Mouse (Mus musculus) C2C12 (cell line): ENCODE data around the gene Gm3286. TPM values are rescaled to one million over a fixed set of nuclear protein-coding genes. Genes with fewer than 3 reads are reported as not detected.
"Not testable (repeated sequence)": the region's sequence is repeated elsewhere in the genome, so short reads cannot be mapped to it uniquely, and the experiment has no call there.

Source experiments
- H3K27me3 ChIP-seq: one replicate; pipeline ENCODE4 v1.6.1; 2011; ENCODE audit not compliant: control insufficient read depth, insufficient read depth, insufficient read length
- H3K36me3 ChIP-seq: one replicate; pipeline ENCODE4 v1.6.1; 2011; ENCODE audit not compliant: control insufficient read depth, insufficient read depth
- H3K4me3 ChIP-seq: one replicate; pipeline ENCODE4 v1.5.1; 2011; ENCODE audit warnings: mild to moderate bottlenecking, control low read depth; ENCODE audit not compliant: poor library complexity, insufficient read depth, severe bottlenecking
- H3K79me2 ChIP-seq: one replicate; pipeline ENCODE4 v1.6.1; 2011; ENCODE audit not compliant: control insufficient read depth, insufficient read depth
- H3K79me3 ChIP-seq: one replicate; pipeline ENCODE4 v1.6.1; 2011; ENCODE audit warnings: low read depth, control low read depth
- H3ac ChIP-seq: one replicate; pipeline ENCODE3; 2011; ENCODE audit warnings: low read depth; ENCODE audit not compliant: control insufficient read depth, insufficient read length
- long read RNA-seq, 2 experiments: library from polyadenylated mRNA; unstranded; transcript quantifications; one replicate each; pipeline ENCODE4 v2.0.0; 2019 to 2020
- polyA plus RNA-seq: library from polyadenylated mRNA; unstranded; fragments of >200 nt; fragmentation: generic; extraction: Trizol; gene quantifications from one replicate; pipeline ENCODE4 v1.2.1, GENCODE M21; 2012; ENCODE audit warnings: missing spikeins

The Gm3286 gene
- not detected for polyA plus RNA-seq
- long read RNA-seq, experiment 1 = 0 reads
- long read RNA-seq, experiment 2 = 0 reads

- not testable (repeated sequence) for H3K4me3 ChIP-seq, H3K36me3 ChIP-seq
Measured at GRCm38 (mm10) chr5:95510458-95510857, at the start of gene Gm3286. TSS of gene Gm3286 (plus strand) at chr5:95510758.

More at GRCm38 (mm10) chr5:95510458-95510857, at the start of gene Gm3286:
- not testable (repeated sequence) for H3ac ChIP-seq, H3K79me3 ChIP-seq, H3K27me3 ChIP-seq, H3K79me2 ChIP-seq

Other genes starting within 250 kb of the Gm3286 start
- gene Gm10424, start 238.0 kb upstream of the Gm3286 start, polyA plus RNA-seq = 0.16 TPM
- gene Gm3259, start 204.8 kb upstream of the Gm3286 start, polyA plus RNA-seq = not detected
- not detected for gene D5Ertd577e, start 54.0 kb upstream of the Gm3286 start, polyA plus RNA-seq
- 0.11 TPM for gene Gm7971, start 84.1 kb downstream of the Gm3286 start, polyA plus RNA-seq
- gene Gm7978, start 225.4 kb downstream of the Gm3286 start, polyA plus RNA-seq = 0.09 TPM
- gene Gm7982, start 231.3 kb downstream of the Gm3286 start, polyA plus RNA-seq = 0.18 TPM